Mouse (Mus musculus): ENCODE measurements around the gene Lrrn3.

- no peak for TF ChIP-seq POLR2A (IDR thresholded peaks at IDR 0.05; ENCODE audit: insufficient read depth, low read length)
- no peak for TF ChIP-seq CTCF (IDR thresholded peaks at IDR 0.05; ENCODE audit: low read depth, low read length)
- TF ChIP-seq EP300 (IDR thresholded peaks at IDR 0.05; ENCODE audit: insufficient read depth, low read depth, low read length) = no peak
These were observed 40.5 kb upstream of the Lrrn3 start for GRCm38 (mm10) chr12:41526688-41527087.

All from ES-Bruce4 (cell line).